Comparison of ENCODE assay signal across 22 mouse cellular contexts in genomic region chr8:71403107-71403885, GRCm38 (mm10). TPM values are rescaled to one million over a fixed set of nuclear protein-coding genes. Genes with fewer than 3 reads are reported as not detected.
DNase-seq lines count a peak whose midpoint lies in the region; ATAC-seq and TF ChIP-seq lines count a peak whose summit lies in the region.
"Had no signal": no experiment of that assay in that cellular context is flagged by ENCODE, and none has a peak within 500 bp of the region (broad histone marks: within the 10 kb centered on the region; RNA-seq: fewer than 3 reads in every experiment).

No protein-coding gene starts in this region.

- 71% methylated on average over 6 of the region's 6 CpGs for WGBS in liver, embryonic 12.5 days (ENCODE audit: insufficient replicate concordance)

- peak; percentile 86 for DNase-seq in heart, adult 11 months
- no peak for DNase-seq in heart, adult 9 months (ENCODE audit: low spot score in 2 of 2)
- DNase-seq in kidney, adult 11 months, result no peak
- DNase-seq: adrenal gland, postnatal 14 days; cerebellum, adult 11 months; gastrocnemius, postnatal 14 days; heart, postnatal 10 days; right cerebral cortex, adult 18-20 months; thymus, postnatal 25 days had no signal

- no peaks in the 10 kb centered on the region for H3K9me3 ChIP-seq in ES-Bruce4 (replicated peaks; ENCODE audit: control insufficient read depth, insufficient read depth, low read length, poor library complexity, severe bottlenecking)
- no peaks in the 10 kb centered on the region for H3K9me3 ChIP-seq in liver, embryonic 12.5 days (replicated peaks)
- H3K9me3 ChIP-seq: forebrain, embryonic 12.5 days; hindbrain, embryonic 12.5 days; lung, embryonic 15.5 days; midbrain, embryonic 10.5 days; neural tube, embryonic 12.5 days had no signal

- TF ChIP-seq EP300 in ES-Bruce4 (IDR thresholded peaks at IDR 0.05; ENCODE audit: insufficient read depth, low read depth, low read length), result no peak

- TF ChIP-seq POLR2A in ES-Bruce4 (IDR thresholded peaks at IDR 0.05; ENCODE audit: insufficient read depth, low read length), result no peak
- TF ChIP-seq POLR2A in bone marrow macrophage, adult 2 months (IDR thresholded peaks at IDR 0.05; ENCODE audit: borderline replicate concordance, low read depth, low read length), result no peak

- peaks cover 7% of the 10 kb centered on the region for H3K4me1 ChIP-seq in ES-Bruce4 (ENCODE audit: control insufficient read depth, insufficient read depth, low read length)
- H3K4me1 ChIP-seq in bone marrow macrophage, adult 2 months (ENCODE audit: control insufficient read depth, insufficient read depth, low read length), result peaks cover 20% of the 10 kb centered on the region
- H3K4me1 ChIP-seq in liver, embryonic 12.5 days, result peaks cover 39% of the 10 kb centered on the region

- no peaks in the 10 kb centered on the region for H3K27me3 ChIP-seq in ES-Bruce4 (ENCODE audit: control insufficient read depth, insufficient read depth, low read length, poor library complexity, severe bottlenecking)
- no peaks in the 10 kb centered on the region for H3K27me3 ChIP-seq in liver, embryonic 12.5 days (replicated peaks)
- H3K27me3 ChIP-seq: CH12.LX; forebrain, embryonic 12.5 days; hindbrain, embryonic 12.5 days; lung, embryonic 15.5 days; neural tube, embryonic 12.5 days had no signal

- H3K36me3 ChIP-seq in ES-Bruce4 (ENCODE audit: control insufficient read depth, insufficient read depth, low read length, poor library complexity, severe bottlenecking), result peaks cover 22% of the 10 kb centered on the region
- peaks cover 57% of the 10 kb centered on the region for H3K36me3 ChIP-seq in liver, embryonic 12.5 days

- peak overlapping the region; percentile 13 for H3K27ac ChIP-seq in ES-Bruce4 (ENCODE audit: insufficient read depth, low read length)
- 0 out of 2 replicates have a peak overlapping the region, but pooled peaks have one; percentile 7 for H3K27ac ChIP-seq in bone marrow macrophage, adult 2 months (ENCODE audit: insufficient read depth, low read depth, low read length)
- H3K27ac ChIP-seq in liver, embryonic 12.5 days, result 0 out of 2 replicates have a peak overlapping the region, but pooled peaks have one; percentile 23
- H3K27ac ChIP-seq: forebrain, embryonic 12.5 days; hindbrain, embryonic 12.5 days; layer of hippocampus, adult 2 months; lung, embryonic 15.5 days; macrophage; midbrain, embryonic 10.5 days; neural tube, embryonic 12.5 days had no signal

- no peak overlapping the region for H3K4me2 ChIP-seq in liver, embryonic 12.5 days
- H3K4me2 ChIP-seq: forebrain, embryonic 12.5 days; hindbrain, embryonic 12.5 days; lung, embryonic 15.5 days; neural tube, embryonic 12.5 days had no signal

- no peak for ATAC-seq in liver, embryonic 12.5 days
- no peak for ATAC-seq in erythroblast, adult 5-6 weeks (replicated peaks; ENCODE audit: low FRiP score, poor library complexity, severe bottlenecking)
- ATAC-seq: activated CD4-positive, CD25-positive, alpha-beta regulatory T cell, adult 4 months had no signal

- no peak overlapping the region for H3K4me3 ChIP-seq in ES-Bruce4 (ENCODE audit: low read depth, low read length)
- H3K4me3 ChIP-seq in bone marrow macrophage, adult 2 months (ENCODE audit: insufficient read depth, low read length), result no peak overlapping the region
- H3K4me3 ChIP-seq in liver, embryonic 12.5 days, result no peak overlapping the region
- H3K4me3 ChIP-seq: forebrain, embryonic 12.5 days; hindbrain, embryonic 12.5 days; layer of hippocampus, adult 2 months; lung, embryonic 15.5 days; neural tube, embryonic 12.5 days had no signal

- H3K9ac ChIP-seq in ES-Bruce4 (ENCODE audit: low read depth, poor library complexity, severe bottlenecking), result no peak overlapping the region
- H3K9ac ChIP-seq in liver, embryonic 12.5 days, result no peak overlapping the region
- H3K9ac ChIP-seq: forebrain, embryonic 12.5 days; hindbrain, embryonic 12.5 days; lung, embryonic 15.5 days; neural tube, embryonic 12.5 days had no signal

- TF ChIP-seq CTCF in ES-Bruce4 (IDR thresholded peaks at IDR 0.05; ENCODE audit: low read depth, low read length), result no peak
- no peak for TF ChIP-seq CTCF in bone marrow macrophage, adult 2 months (IDR thresholded peaks at IDR 0.05; ENCODE audit: low read depth, low read length)

RNA-seq across cellular contexts. Expression of gene Ankle1, which starts 2.5 kb away (rescaled TPM):
- polyA plus RNA-seq in ES-Bruce4 (2011; ENCODE audit: insufficient read depth, insufficient read length, low read depth, missing spikeins), result 10.9 and 11.2 TPM in 2 replicates
- 9.8 and 14.0 TPM in 2 replicates for polyA plus RNA-seq in bone marrow macrophage, adult 2 months (2012; ENCODE audit: insufficient read depth, insufficient read length, missing spikeins)
- 57.9 and 58.3 TPM in 2 replicates for polyA plus RNA-seq in liver, embryonic 12.5 days (2016; fragmentation: Nextera tagmentation; extraction: Ambion mirVana)
- total RNA-seq in erythroblast, adult 5-6 weeks (2015; ENCODE audit: low replicate concordance), result 8.2 and 10.8 TPM in 2 replicates
- total RNA-seq in erythroblast, adult 5-6 weeks (2017; ENCODE audit: low replicate concordance), result 35.5 and 44.7 TPM in 2 replicates

RNA-seq across cellular contexts. Expression of gene Babam1, which starts 6.6 kb away (rescaled TPM):
- polyA plus RNA-seq in ES-Bruce4 (2011; ENCODE audit: insufficient read depth, insufficient read length, low read depth, missing spikeins), result 82.0 and 102 TPM in 2 replicates
- 75.8 and 89.1 TPM in 2 replicates for polyA plus RNA-seq in bone marrow macrophage, adult 2 months (2012; ENCODE audit: insufficient read depth, insufficient read length, missing spikeins)
- polyA plus RNA-seq in liver, embryonic 12.5 days (2016; fragmentation: Nextera tagmentation; extraction: Ambion mirVana), result 79.0 and 82.6 TPM in 2 replicates
- 31.9 and 60.8 TPM in 2 replicates for total RNA-seq in erythroblast, adult 5-6 weeks (2015; ENCODE audit: low replicate concordance)
- total RNA-seq in erythroblast, adult 5-6 weeks (2017; ENCODE audit: low replicate concordance), result 29.0 and 35.2 TPM in 2 replicates

RNA-seq across cellular contexts. Expression of gene Ushbp1, which starts 7.7 kb away (rescaled TPM):
- not detected in 2 replicates for polyA plus RNA-seq in ES-Bruce4 (2011; ENCODE audit: insufficient read depth, insufficient read length, low read depth, missing spikeins)
- polyA plus RNA-seq in bone marrow macrophage, adult 2 months (2012; ENCODE audit: insufficient read depth, insufficient read length, missing spikeins), result 0.21 TPM in 1 of 2 replicates, not detected in the other
- polyA plus RNA-seq in liver, embryonic 12.5 days (2016; fragmentation: Nextera tagmentation; extraction: Ambion mirVana), result 3.6 and 4.0 TPM in 2 replicates
- not detected in 2 replicates for total RNA-seq in erythroblast, adult 5-6 weeks (2015; ENCODE audit: low replicate concordance)
- total RNA-seq in erythroblast, adult 5-6 weeks (2017; ENCODE audit: low replicate concordance), result not detected in 2 replicates
- total RNA-seq: CH12.LX had no signal
- polyA plus RNA-seq: macrophage had no signal

RNA-seq across cellular contexts. Expression of gene Nr2f6, which starts 21.5 kb away (rescaled TPM):
- polyA plus RNA-seq in ES-Bruce4 (2011; ENCODE audit: insufficient read depth, insufficient read length, low read depth, missing spikeins), result 23.0 and 23.9 TPM in 2 replicates
- polyA plus RNA-seq in bone marrow macrophage, adult 2 months (2012; ENCODE audit: insufficient read depth, insufficient read length, missing spikeins), result 20.2 and 23.9 TPM in 2 replicates
- 35.3 and 38.8 TPM in 2 replicates for polyA plus RNA-seq in liver, embryonic 12.5 days (2016; fragmentation: Nextera tagmentation; extraction: Ambion mirVana)
- total RNA-seq in erythroblast, adult 5-6 weeks (2015; ENCODE audit: low replicate concordance), result 1.7 and 6.9 TPM in 2 replicates
- total RNA-seq in erythroblast, adult 5-6 weeks (2017; ENCODE audit: low replicate concordance), result 0.42 and 0.94 TPM in 2 replicates

RNA-seq across cellular contexts. Expression of gene Ocel1, which starts 32.2 kb away (rescaled TPM):
- 1.9 and 3.2 TPM in 2 replicates for polyA plus RNA-seq in ES-Bruce4 (2011; ENCODE audit: insufficient read depth, insufficient read length, low read depth, missing spikeins)
- polyA plus RNA-seq in bone marrow macrophage, adult 2 months (2012; ENCODE audit: insufficient read depth, insufficient read length, missing spikeins), result 18.5 and 23.5 TPM in 2 replicates
- 6.8 and 6.9 TPM in 2 replicates for polyA plus RNA-seq in liver, embryonic 12.5 days (2016; fragmentation: Nextera tagmentation; extraction: Ambion mirVana)
- 2.1 and 4.0 TPM in 2 replicates for total RNA-seq in erythroblast, adult 5-6 weeks (2015; ENCODE audit: low replicate concordance)
- total RNA-seq in erythroblast, adult 5-6 weeks (2017; ENCODE audit: low replicate concordance), result 2.6 and 3.2 TPM in 2 replicates
